Mouse (Mus musculus) liver, adult (tissue): ENCODE results near the gene Clasrp.

ENCODE experiments used
- GATA4 ChIP-seq: IDR thresholded peaks from 2 replicates; pipeline ENCODE4 v1.6.1; 2014; ENCODE audit warnings: mild to moderate bottlenecking, low read length; ENCODE audit not compliant: insufficient replicate concordance

Clasrp gene

GRCm38 (mm10) chr7:19577877-19578414 is 26.3 kb downstream of the Clasrp start:
- TF ChIP-seq GATA4 = no peak

DNA sequence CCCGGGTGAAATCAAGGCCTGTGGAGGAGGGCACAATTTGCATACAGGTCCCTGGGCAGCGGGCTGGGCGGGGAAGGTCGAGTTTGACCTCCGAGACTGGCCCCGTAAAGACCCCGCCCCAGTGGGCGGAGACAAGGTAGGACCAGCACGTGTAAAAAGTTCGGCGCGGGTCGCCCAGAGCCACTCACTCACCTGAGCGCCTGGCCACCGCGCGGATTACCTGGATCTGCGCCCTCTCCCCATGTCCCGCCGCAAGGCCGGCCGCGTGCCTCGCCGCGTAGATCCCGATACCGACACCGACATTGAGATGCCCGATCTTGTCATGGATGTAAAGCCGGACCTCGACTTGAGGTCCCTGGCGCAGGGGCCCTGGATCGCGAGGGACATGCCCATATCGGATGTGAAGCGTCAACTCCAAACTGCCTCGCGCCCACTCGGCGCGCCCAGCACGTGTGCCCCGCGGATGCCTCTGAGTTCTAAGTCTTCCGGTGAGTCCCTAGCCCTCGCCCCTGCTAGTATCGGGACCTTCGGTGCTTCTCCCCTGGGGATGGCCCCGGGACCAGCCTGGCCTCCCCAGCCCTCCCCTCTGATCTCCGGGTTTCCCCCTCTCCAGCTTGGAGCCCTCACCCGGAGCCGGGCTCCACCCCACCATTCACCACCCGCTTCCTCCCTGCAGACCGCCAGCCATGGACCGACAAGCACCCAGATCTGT is 27.0 kb downstream of the Clasrp start, which contains the start of the genes Zfp296 and Gemin7:
TSS of gene Zfp296 (plus strand) at position 147 of the 712 bp plus-strand sequence.
TSS of gene Gemin7 (minus strand) at position 455 of the 712 bp plus-strand sequence.
- TF ChIP-seq GATA4 = no peak

DNA sequence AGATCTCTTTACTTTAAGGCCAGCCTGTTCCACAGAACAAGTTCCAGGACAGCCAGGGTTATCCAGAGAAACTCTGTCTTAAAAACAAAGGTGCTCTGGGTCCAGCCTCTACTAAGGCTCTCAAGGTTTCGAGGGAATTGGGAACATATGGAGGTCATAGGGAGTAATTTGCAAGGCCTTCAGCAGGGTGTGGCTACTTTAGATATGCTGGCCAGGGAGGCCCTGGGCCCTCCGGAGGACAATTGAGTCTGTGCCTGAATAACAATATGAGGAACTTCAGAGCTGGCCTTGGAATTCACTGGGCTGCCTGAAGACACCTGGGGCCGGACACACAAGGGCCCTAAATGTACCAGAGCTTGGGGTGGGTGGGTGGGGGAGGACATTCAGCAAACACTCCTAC is 28.7 kb downstream of the Clasrp start:
- TF ChIP-seq GATA4 = no peak

- no peak for TF ChIP-seq GATA4
Measured at GRCm38 (mm10) chr7:19573776-19574140, 30.5 kb downstream of the Clasrp start.

DNA sequence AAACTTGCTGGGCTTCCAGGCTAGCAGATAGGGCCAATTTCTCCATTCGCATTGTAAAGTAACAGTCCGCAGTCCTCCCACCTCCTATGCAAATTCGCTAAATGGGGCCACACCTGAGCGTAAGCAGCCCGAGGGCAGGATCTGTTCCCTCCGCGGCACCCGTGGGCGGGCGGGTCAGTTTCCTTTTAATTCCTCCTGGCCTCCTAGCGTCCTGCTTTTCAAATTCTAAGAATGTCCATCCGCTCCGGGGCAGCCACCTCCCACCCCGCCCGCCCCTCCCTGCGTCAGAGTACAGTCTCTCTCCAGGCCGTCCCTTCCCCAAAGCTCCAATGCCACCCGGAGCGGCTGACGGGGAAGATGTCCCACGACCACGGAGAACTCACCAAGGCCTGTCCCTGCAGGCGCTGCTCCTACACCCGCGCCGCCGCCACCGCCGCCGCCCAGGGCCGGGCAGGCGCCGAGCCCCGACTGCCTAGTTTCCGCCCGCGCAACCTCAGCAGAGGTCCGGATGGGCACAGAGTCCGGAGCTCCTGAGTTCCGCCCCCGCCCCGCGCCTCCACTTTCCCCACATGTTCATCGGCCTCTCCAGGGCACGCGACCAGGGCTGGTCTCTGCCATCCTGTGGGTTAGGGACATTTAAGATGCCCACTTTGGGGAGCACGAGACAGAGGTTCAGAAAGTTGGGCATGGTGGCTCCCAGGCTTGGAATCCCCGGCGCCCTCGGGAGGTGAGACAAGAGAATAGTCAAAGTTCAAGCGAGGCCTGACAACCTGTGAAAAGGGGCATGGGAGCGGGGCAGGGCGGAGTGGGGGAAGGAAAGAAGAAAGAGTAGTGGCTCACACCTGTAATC is 31.1 kb downstream of the Clasrp start:
- TF ChIP-seq GATA4 = no peak; the same call in 1 of the 2 replicates

DNA sequence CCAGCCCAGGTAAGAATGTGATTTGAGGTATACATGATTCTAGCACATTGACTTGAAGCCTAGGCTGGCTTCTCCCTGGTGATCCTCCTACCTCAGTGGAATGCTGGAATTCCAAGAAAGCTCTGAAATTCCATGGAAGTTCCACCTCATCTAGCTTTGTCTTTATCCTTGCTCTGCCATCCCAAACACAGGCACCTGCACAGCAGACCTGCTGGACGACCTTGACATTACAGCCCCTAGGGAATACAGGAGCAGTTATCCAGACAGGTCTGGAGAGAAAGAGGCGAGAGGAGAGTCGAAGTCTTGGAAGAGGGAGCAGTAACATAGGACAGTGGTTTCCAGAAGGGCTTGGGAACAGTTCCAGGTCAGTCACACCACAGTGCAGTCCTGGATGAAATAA is 34.6 kb downstream of the Clasrp start:
- no peak for TF ChIP-seq GATA4

DNA sequence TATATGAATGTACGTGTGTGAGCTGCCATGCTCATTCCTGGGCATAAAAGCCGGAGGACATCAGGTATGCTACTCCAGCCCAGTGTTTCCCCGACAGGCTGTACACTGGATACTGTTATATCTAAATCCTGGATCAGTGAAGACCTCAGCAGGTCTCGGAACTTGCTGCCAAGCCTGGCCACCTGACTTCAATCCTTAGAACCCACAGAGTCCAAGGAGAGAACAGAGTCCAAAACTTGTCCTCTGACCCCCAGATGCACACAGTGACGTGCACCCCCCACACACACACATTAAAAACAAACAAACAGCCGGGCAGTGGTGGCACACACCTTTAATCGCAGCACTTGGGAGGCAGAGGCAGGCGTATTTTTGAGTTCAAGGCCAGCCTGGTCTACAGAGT is 36.9 kb downstream of the Clasrp start:
- no peak for TF ChIP-seq GATA4

- TF ChIP-seq GATA4 = no peak
Measured at GRCm38 (mm10) chr7:19565803-19566202, 38.5 kb downstream of the Clasrp start.

- TF ChIP-seq GATA4 = no peak
Measured at GRCm38 (mm10) chr7:19564455-19564854, 39.8 kb downstream of the Clasrp start.

- no peak for TF ChIP-seq GATA4
Measured at GRCm38 (mm10) chr7:19563884-19564283, 40.4 kb downstream of the Clasrp start.

DNA sequence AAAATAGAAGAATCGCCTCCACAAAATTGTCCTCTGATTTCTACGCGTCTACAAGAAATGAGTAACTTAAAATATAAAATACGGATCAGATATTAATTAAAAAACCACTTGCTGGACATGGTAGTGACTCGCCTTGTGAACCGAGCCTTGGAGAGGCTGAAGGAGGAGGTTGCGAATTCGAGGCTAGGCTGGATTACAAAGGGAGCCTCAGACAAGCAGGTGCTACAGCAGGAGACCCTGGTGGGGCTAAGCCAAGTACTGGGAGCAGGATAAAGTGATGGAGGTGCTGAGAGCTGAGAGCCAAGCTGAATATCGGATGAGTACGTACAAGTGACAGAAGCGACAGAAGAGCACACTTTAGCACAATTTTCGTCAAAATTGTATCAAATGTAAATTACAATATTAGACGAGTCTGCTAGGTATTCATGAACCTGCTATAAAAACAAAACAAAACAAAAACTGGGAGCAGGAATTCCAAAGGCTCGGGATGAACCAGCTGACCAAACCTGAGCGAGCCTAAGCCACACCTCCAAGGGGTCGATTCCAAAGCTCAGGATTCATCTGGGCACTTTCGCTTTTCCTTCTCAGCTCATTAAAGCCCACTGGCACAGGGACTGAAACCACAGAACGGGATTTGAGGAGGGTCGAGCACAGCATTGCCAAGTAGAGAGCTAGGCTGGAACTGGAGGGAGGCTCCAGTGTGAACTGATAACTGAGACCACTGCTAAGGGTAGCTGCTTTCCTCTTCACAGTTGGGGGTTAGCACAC is 41.5 kb downstream of the Clasrp start, which contains the start of gene Ppp1r37:
TSS of gene Ppp1r37 (minus strand) at position 434 of the 768 bp plus-strand sequence.
- TF ChIP-seq GATA4 = no peak

DNA sequence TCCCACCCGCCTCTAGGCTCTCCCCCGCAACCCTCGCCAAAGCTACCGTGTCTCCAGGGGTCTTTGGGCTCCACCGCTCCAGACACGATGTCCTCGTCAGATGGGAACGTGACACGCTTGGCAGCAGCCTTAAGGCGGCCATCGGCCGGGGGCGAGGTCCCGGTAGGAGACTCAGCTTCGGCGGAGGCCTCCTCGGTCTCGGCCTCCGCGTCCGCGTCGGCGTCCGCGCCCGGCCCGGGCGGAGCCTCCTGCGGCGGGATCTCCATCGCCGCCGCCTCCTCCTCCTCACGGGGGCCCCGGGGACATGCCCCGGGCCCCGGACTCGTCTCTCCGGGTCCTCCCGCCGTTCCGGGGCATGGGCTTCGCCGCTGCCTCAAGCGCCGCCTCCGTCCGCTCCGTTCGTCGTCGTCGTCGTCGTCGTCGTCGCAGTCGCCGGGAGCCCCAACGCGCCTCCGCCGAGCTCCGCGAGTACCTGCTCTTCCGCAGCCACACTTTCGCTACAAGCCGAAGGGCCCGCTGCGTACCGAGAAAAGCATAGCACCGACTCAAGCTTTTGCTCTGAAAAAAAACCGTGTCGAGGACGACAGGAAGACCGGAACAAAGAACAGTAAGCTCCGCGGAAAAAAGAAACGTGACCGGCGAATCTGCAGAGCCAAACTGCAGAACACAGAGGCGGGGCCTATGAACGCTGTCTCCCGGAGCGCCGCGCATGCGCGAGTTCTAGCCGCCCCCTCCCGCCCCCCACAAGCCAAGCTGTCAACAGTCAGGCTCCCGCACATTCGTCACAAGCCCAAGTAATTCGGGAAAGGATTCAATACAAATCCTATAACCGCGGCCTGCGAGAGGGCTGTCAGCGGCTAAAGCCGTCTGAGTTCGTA is 42.3 kb downstream of the Clasrp start:
- no peak for TF ChIP-seq GATA4

- no peak for TF ChIP-seq GATA4
Measured at GRCm38 (mm10) chr7:19561431-19561764, 42.9 kb downstream of the Clasrp start.

- no peak for TF ChIP-seq GATA4
Measured at GRCm38 (mm10) chr7:19560491-19561260, 43.6 kb downstream of the Clasrp start.

DNA sequence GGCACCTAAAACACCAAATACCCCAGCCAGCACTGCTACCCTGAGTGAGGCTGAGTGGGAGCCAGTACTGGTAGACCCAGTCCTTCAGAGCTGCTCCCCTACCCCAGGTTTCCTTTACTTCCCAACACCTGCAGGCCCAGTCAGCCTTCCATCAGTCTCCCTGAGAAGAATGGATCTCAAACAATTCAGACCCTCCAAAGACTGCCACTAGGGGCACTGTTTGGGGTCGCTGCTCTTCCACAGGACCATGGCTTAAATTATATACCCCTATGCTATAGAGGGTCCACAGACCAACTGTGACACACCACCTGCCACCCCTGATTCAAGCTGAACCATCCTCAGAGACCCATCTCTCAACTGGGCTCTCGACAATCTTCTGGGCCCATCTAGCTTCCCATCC is 45.3 kb downstream of the Clasrp start:
- no peak for TF ChIP-seq GATA4
